Mouse (Mus musculus) liver, postnatal 0 days (tissue): ENCODE measurements around the gene Olfml2a.

Experiments used
- CTCF ChIP-seq: sonication (generic); IDR thresholded peaks from 2 replicates; pipeline ENCODE4 v1.5.1; 2016; ENCODE audit warnings: antibody characterized with exemption, low read depth
- EP300 ChIP-seq: IDR thresholded peaks from 2 replicates; pipeline ENCODE4 v1.6.1; 2016; ENCODE audit warnings: antibody characterized with exemption, low read depth, mild to moderate bottlenecking

GRCm38 (mm10) chr2:38902866-38903265, 28.9 kb upstream of the Olfml2a start:
- TF ChIP-seq CTCF (no peak), EP300 (no peak)
